Mouse (Mus musculus) frontal cortex, adult (tissue): ENCODE measurements around the gene Bahcc1.

ENCODE experiments used
- ATAC-seq: cut with Nextera tagmentation; 2 replicates; pipeline ENCODE4 v1.9.2; 2017; ENCODE audit warnings: mild to moderate bottlenecking, moderate library complexity, mixed read lengths; ENCODE audit not compliant: low TSS enrichment

Gene Bahcc1

DNA sequence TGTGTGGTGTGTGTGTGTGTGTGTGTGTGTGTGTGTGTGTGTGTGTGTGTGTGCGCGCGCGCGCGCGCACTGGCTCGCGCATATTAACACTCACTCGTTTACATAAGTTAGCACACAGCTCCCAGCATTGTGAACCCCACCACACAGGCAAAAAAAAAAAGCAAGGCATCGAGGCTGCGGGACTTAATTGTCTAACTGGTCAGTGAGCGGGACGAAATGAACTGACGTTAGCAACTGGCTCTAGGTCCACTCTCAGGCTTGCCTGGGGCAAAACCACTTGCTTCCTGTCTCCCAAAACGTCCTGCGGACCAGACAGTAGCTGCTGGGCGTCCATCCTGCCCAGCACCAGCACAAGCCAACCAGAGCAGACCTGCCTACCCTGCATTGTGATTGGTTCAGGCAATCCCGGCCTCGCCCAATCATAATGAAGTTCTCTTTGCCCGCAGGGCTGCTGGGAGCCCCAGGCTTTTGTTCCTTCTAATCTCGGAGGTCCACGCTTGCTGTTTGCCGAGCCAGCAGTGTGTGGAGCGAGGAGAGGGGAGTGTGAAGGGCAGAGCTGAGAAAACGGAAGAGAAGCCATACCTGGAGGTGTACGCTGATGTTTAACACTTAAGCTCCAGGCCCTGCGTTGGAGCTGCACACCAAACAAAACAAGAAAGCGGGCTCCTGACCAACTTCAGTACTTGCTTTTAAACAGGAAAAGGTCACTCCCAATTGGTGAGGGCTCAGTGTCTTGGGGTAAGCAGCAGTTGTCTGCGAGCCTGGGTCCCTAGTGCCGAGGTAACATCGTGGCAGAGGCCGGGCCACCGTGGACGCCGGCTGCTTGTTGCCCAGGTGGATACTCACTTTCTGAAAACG, 83.3 kb downstream of the Bahcc1 start:
- peak; percentile 97 for ATAC-seq

DNA sequence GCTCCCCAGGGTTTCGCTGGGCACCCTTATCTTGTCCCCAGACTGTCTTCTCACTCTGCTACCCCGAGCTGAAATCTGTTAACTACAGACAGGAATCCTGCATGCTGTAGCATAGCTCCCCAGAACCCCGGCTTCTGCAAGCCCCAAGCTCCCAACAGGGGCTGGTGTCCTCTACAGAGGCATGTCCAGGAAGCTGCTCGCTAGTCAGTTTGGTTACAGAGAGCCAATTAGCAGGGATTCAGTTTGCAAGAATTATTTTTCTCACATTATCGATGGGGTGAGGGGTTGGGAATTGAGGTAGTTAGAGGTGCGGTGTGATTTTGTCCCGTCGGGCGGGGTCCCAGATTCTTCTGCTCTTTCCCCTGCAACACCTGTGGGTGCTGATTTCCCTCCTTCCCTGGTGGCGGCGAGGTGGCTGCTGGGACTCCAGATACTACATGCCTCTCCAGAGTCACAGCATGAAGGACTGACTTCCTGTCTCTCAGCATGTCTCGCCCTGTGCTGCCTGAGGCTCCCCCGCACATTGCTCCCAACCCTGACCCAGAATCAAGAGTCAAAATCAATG, 84.0 kb downstream of the Bahcc1 start:
- ATAC-seq = no peak

DNA sequence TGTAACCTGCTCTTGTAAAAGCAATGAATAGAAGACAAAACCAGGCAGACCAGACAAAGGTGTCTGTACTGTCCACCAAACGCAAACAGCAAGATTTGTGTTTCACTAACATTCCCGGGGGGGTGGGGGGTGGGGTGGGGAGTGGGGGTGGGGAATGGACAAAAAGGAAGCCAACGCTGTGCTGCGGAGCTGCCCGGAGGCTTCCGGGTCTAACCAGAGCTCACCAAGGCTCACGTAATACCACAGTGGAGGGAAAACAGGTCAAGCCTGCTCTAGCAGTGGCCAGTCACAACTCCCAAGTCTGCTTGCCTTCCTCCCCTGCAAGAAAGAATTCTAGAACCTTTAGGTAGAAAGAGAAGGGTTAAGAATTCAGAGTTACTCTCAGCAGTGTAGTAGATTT, 84.7 kb downstream of the Bahcc1 start:
- ATAC-seq = no peak

DNA sequence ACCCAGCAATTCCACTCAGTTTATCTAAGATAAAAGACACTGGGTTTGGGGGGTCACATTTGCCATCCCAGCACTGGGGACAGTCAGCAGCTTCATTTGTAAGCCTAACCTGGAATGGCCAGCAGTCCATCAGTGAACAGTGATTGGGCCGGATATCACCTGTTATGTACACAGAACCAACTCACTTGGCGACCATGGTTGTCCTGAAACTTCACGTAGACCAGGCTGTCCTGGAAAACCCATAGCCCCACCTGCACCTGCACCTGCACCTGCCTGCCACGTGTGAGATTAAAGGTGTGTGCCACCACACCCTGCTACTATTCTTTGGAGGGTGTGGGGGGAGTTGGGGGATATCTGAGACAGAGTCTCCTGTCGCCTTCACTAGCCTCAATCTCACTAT, 86.6 kb downstream of the Bahcc1 start:
- no peak for ATAC-seq

DNA sequence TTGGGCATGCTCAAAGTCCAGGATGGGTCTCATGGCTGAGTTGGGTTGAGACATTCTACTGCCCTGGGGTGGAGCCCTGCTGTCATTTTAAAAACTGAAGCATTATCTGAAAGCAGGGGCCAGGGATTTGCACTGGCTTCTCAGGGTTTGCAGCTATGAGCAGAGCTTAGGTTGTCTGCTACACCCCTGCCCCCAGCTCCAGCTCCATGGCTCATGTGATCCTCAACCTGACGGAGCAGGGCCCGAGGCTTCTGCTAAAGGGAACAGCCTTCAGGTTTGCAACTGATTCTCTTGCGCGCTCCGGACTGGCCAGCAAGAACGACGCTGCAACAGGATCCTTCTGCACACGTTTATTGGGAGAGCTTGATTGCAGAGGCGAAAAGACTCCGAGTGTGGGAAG, 87.4 kb downstream of the Bahcc1 start:
- ATAC-seq = no peak

DNA sequence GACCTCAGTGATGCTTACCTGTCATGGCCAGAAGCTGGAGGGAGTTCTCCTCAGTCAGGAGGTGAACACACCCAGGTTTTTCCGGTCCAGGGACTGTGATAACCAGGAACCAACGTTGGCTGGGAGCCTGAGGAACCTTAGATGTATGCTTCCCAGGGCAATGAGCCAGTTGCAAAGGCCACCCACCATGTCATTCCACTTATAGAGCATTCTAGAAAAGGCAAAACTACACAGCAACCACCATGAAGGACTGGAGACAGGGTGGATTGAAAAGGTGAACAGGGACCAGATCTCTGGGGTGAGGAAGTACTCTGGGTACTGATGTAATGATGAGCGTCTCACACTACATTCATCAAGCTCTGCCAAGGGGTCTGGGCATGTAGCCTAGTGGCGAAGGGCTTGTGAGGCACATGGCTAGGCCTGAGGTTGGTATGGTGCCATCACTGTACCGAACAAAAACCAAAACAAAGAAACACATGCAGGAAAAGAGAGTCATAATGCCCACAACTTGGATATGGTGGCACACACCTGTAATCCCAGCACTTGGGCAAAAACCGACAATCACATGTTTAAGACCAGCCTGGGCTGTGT, 102.8 kb downstream of the Bahcc1 start:
- no peak for ATAC-seq

DNA sequence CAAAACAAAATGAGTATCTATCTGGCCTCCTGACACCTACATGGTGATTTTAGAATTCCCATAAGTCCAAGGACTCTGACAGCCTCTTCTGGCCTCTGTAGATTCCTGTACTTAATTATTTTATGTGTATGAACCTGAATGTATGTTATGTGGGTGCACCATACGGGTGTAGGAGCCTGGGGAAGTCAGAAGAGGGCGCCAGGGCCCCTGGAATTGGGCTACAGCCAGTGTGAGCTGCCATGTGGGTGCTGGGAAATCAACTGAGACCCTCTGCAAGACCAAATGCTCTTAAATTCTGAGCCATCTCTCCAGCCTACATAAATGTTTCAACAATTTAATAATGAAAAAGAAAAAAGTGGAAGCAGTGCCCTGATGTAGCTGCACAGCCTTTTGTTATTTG, 104.7 kb downstream of the Bahcc1 start:
- ATAC-seq = no peak

DNA sequence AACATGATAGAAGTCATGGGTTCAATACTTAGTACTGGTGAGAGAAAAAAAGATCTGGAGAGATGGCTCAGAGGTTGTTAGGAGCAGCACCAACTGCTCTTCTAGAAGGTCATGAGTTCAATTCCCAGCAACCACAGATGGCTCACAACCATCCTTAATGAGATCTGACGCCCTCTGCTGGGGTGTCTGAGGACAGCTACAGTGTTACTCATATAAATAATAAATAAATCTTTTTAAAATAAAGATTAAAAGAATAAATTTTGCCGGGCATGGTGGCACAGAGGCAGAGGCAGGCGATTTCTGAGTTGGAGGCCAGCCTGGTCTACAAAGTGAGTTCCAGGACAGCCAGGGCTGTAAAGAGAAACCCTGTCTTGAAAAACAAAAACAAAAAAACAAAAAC, 106.0 kb downstream of the Bahcc1 start:
- ATAC-seq = no peak

DNA sequence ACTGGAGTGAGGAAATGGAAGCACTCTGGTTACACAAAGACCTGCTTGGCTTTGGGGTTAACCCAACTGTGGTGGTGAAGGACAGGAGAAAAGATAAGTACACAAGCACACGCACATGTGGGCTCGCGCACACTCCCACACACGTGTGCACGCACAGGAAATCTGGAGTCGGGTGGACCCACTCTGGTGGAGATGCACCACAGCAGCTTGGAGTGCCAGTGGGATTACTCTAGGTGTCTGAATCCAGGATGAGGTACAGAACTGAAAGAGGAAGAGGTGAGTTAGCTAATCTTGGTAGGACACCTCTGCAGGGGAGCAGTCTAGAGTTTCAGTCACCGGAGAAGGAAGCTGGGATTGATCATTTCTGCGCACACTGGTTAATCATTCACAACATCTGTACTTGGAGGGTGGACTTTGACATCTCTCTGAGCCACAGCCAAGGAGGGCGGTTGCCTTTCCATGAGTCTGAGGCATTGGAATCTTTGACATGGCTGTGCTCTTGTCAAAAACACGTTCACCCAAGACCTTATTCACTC, 107.3 kb downstream of the Bahcc1 start:
- ATAC-seq = no peak

DNA sequence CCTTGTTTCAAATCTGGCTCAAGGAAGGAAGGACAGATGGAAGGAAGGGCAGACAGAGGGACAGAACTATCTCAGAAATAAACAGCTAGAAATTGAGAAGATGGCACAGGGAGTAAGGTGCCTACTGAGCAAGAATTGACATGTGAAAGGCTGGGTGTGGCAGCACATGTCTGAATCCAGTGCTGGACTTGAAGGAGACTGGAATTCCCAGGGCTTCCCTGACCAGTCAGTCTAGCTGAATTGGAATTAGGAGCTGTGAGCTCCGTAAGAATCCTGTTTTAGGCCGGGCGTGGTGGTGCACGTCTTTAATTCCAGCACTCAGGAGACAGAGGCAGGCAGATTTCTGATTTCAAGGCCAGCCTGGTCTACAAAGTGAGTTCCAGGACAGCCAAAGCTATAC, 108.9 kb downstream of the Bahcc1 start:
- ATAC-seq = no peak
